Comparison of ENCODE assay signal across 18 mouse cellular contexts in the genomic region with DNA sequence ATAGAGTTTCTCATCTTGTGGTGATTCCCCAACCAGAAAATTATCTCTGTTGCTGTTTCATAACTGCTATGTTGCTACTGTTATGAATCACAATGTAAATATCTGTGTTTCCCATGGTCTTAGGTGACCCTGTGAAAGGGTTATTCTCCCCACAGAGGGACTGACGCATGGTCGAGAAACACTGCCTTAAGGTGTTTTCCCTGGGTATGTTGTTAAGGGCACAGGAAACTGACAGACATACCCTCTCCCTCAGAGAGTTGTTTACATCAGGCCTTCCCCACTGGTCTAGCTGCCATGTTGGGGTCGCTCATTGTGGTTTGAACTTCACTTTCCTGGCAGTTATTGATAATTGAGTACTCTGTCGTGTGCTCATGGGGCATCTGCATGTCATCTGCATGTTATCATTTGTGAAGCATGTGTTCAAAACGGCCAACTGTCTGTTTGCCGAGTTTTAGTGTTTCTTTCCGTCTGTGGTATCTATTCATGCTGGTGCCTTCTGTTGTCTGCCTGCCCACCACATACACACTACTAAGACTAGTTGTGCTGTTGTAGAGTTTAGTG. TPM values are rescaled to one million over a fixed set of nuclear protein-coding genes. Genes with fewer than 3 reads are reported as not detected.
A peak's percentile ranks its signal among the peaks of the same experiment; 100 is the strongest.
DNase-seq lines count a peak whose midpoint lies in the region; ATAC-seq lines count a peak whose summit lies in the region.
"Had no signal": no experiment of that assay in that cellular context is flagged by ENCODE, and none has a peak within 500 bp of the region (broad histone marks: within the 10 kb centered on the region; RNA-seq: fewer than 3 reads in every experiment).

No protein-coding gene starts in this region.

- 30% methylated on average over 7 of the region's 7 CpGs for WGBS in liver, embryonic 13.5 days (ENCODE audit: insufficient replicate concordance)

- peaks cover 9% of the 10 kb centered on the region for H3K4me1 ChIP-seq in liver, embryonic 13.5 days (replicated peaks)
- H3K4me1 ChIP-seq: embryonic facial prominence, embryonic 12.5 days; midbrain, embryonic 10.5 days had no signal

- H3K9me3 ChIP-seq in liver, embryonic 13.5 days (replicated peaks): no peaks in the 10 kb centered on the region
- H3K9me3 ChIP-seq: heart, embryonic 13.5 days; midbrain, embryonic 10.5 days; neural tube, embryonic 15.5 days had no signal

- H3K9ac ChIP-seq in liver, embryonic 13.5 days: no peak overlapping the region
- H3K9ac ChIP-seq: embryonic facial prominence, embryonic 12.5 days; heart, embryonic 13.5 days; neural tube, embryonic 15.5 days had no signal

- H3K27ac ChIP-seq in liver, embryonic 13.5 days: no peak overlapping the region
- H3K27ac ChIP-seq: embryonic facial prominence, embryonic 12.5 days; heart, embryonic 13.5 days; hindbrain, postnatal 0 days; midbrain, embryonic 10.5 days; neural tube, embryonic 15.5 days had no signal

- H3K4me2 ChIP-seq in liver, embryonic 13.5 days: no peak overlapping the region
- H3K4me2 ChIP-seq: embryonic facial prominence, embryonic 12.5 days; heart, embryonic 13.5 days; neural tube, embryonic 15.5 days had no signal

- no peak overlapping the region for H3K4me3 ChIP-seq in liver, embryonic 13.5 days (replicated peaks)
- H3K4me3 ChIP-seq: embryonic facial prominence, embryonic 12.5 days; heart, embryonic 13.5 days; midbrain, embryonic 10.5 days; neural tube, embryonic 15.5 days had no signal

- H3K27me3 ChIP-seq in liver, embryonic 13.5 days: no peaks in the 10 kb centered on the region
- no peaks in the 10 kb centered on the region for H3K27me3 ChIP-seq in splenic B cell, adult 2 months (ENCODE audit: control insufficient read depth, insufficient read depth, low read length, poor library complexity, severe bottlenecking)
- H3K27me3 ChIP-seq: embryonic facial prominence, embryonic 12.5 days; heart, embryonic 13.5 days; neural tube, embryonic 15.5 days had no signal

- H3K36me3 ChIP-seq in liver, embryonic 13.5 days: 0 out of 2 replicates have a peak, but pooled peaks cover 3% of the 10 kb centered on the region
- H3K36me3 ChIP-seq in splenic B cell, adult 2 months (ENCODE audit: control insufficient read depth, insufficient read depth, low read length, poor library complexity, severe bottlenecking): peaks cover 6% of the 10 kb centered on the region
- H3K36me3 ChIP-seq: midbrain, embryonic 10.5 days had no signal

- peak; percentile 72 for DNase-seq in heart, adult 11 months
- DNase-seq in heart, adult 9 months (ENCODE audit: low spot score in 2 of 2): no peak
- DNase-seq in T-cell, adult 2 months (ENCODE audit: low spot score): peak; percentile 66
- no peak for DNase-seq in liver, embryonic 13.5 days
- DNase-seq in splenic B cell, adult 2 months (ENCODE audit: low read depth, low spot score): peak; percentile 74
- DNase-seq in embryo, embryonic 9.5 days (ENCODE audit: extremely low spot score): no peak
- no peak for DNase-seq in right cerebral cortex, postnatal 10 days (ENCODE audit: low spot score in 2 of 2)
- DNase-seq in frontal cortex, postnatal 14 days (ENCODE audit: low spot score in 2 of 2): no peak
- DNase-seq: cerebellum, adult 11-12 months; cerebellum, postnatal 36 days; heart, postnatal 4 days; lung, postnatal 14 days; right cerebral cortex, adult 18-20 months had no signal

- ATAC-seq in liver, embryonic 13.5 days (ENCODE audit: low read depth): peak; percentile 53
- ATAC-seq: hindbrain, postnatal 0 days had no signal

RNA-seq across cellular contexts. Expression of a gene that starts 11.6 kb away (rescaled TPM):
- 2.2 and 2.8 TPM in 2 replicates for polyA plus RNA-seq in liver, embryonic 13.5 days (2015; fragmentation: Nextera tagmentation; extraction: Ambion mirVana)

Comparison
In these comparisons a context has a peak if more than half of its experiments do, and no peak if none do; other contexts are left out.
1. DNase-seq: peak in heart, adult 11 months (single experiment), T-cell, adult 2 months (single experiment) and splenic B cell, adult 2 months (single experiment); none in heart, adult 9 months (0 of 2), liver, embryonic 13.5 days (single experiment), embryo, embryonic 9.5 days (single experiment), right cerebral cortex, postnatal 10 days (0 of 2) and frontal cortex, postnatal 14 days (0 of 2).